In the genomic region with DNA sequence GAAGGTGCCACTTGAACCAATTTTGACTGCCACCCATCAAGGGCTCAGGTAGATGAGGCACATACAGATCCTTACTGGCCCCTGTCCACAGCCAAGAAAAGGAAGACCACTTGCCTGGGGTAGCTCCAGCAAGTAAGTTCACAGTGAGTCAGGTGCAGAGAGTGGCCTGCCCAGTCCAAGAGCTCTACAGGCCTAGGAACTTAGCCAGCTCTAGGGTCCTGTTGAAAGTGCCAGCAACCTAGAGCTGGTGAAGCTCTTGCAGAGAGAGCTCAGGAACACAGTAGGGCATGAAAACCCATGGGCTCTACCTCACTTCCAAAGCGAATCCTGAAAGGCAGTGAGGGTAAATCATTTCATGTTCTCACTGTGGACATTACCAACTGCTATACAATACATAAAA, we compare ENCODE assay signal across 24 mouse cellular contexts. TPM values are rescaled to one million over a fixed set of nuclear protein-coding genes. Genes with fewer than 3 reads are reported as not detected.
A peak's percentile ranks its signal among the peaks of the same experiment; 100 is the strongest.
DNase-seq lines count a peak whose midpoint lies in the region; ATAC-seq and TF ChIP-seq lines count a peak whose summit lies in the region.
"Had no signal": no experiment of that assay in that cellular context is flagged by ENCODE, and none has a peak within 500 bp of the region (broad histone marks: within the 10 kb centered on the region; RNA-seq: fewer than 3 reads in every experiment).

No protein-coding gene starts in this region.

- H3K27ac ChIP-seq in forebrain, embryonic 11.5 days (ENCODE audit: low read depth, low read length) = no peak overlapping the region
- no peak overlapping the region for H3K27ac ChIP-seq in forebrain, embryonic 13.5 days
- peak overlapping the region; percentile 10; the same call in 1 of the 2 replicates for H3K27ac ChIP-seq in heart, adult 2 months
- peak overlapping the region; percentile 10; the same call in 1 of the 2 replicates for H3K27ac ChIP-seq in heart, embryonic 16.5 days (ENCODE audit: low read length)
- peak overlapping the region; percentile 93 for H3K27ac ChIP-seq in liver, adult 2 months (replicated peaks; ENCODE audit: insufficient read depth, low read depth, low read length)
- no peak overlapping the region for H3K27ac ChIP-seq in liver, embryonic 11.5 days (ENCODE audit: low read depth, low read length)
- H3K27ac ChIP-seq: embryonic facial prominence, embryonic 15.5 days; forebrain, embryonic 10.5 days; hindbrain, embryonic 10.5 days; hindbrain, embryonic 14.5 days; intestine, embryonic 15.5 days had no signal

- H3K9ac ChIP-seq in forebrain, embryonic 11.5 days (ENCODE audit: low read length) = no peak overlapping the region
- no peak overlapping the region for H3K9ac ChIP-seq in forebrain, embryonic 13.5 days
- H3K9ac ChIP-seq in heart, adult 2 months (ENCODE audit: low read depth, low read length) = no peak overlapping the region
- no peak overlapping the region for H3K9ac ChIP-seq in heart, embryonic 16.5 days (ENCODE audit: low read length)
- peak overlapping the region; percentile 21; the same call in 1 of the 2 replicates for H3K9ac ChIP-seq in liver, adult 2 months (ENCODE audit: low read depth, low read length)
- no peak overlapping the region for H3K9ac ChIP-seq in liver, embryonic 11.5 days (ENCODE audit: low read depth, low read length)
- H3K9ac ChIP-seq: embryonic facial prominence, embryonic 15.5 days; hindbrain, embryonic 14.5 days; intestine, embryonic 15.5 days had no signal

- intact Hi-C loops in heart, adult 2 months (cut with DNase I) = loop anchor here (5.0 to 10.0 kb wide), 3 partner anchors 128 to 172 kb away; a partner anchor contains a TSS
- intact Hi-C loops in heart, postnatal 14 days (cut with DNase I) = loop anchor here (5.0 to 10.0 kb wide), 3 partner anchors 128 to 174 kb away; a partner anchor contains a TSS

- H3K9me3 ChIP-seq in forebrain, embryonic 11.5 days (ENCODE audit: control insufficient read depth, low read length) = no peaks in the 10 kb centered on the region
- no peaks in the 10 kb centered on the region for H3K9me3 ChIP-seq in forebrain, embryonic 13.5 days (replicated peaks)
- H3K9me3 ChIP-seq in heart, embryonic 16.5 days (replicated peaks; ENCODE audit: control insufficient read depth, low read length) = no peaks in the 10 kb centered on the region
- no peaks in the 10 kb centered on the region for H3K9me3 ChIP-seq in liver, embryonic 11.5 days (ENCODE audit: control insufficient read depth, low read length)
- H3K9me3 ChIP-seq: embryonic facial prominence, embryonic 15.5 days; forebrain, embryonic 10.5 days; G1E; hindbrain, embryonic 10.5 days; intestine, embryonic 15.5 days had no signal

- ATAC-seq in forebrain, embryonic 11.5 days (replicated peaks; ENCODE audit: low FRiP score) = no peak
- ATAC-seq in forebrain, embryonic 13.5 days = no peak
- ATAC-seq in heart, embryonic 16.5 days (replicated peaks; ENCODE audit: extremely low read depth, insufficient read depth, low FRiP score) = no peak
- no peak for ATAC-seq in liver, embryonic 11.5 days (replicated peaks; ENCODE audit: low FRiP score)
- ATAC-seq: CD4-positive, CD25-positive, alpha-beta regulatory T cell, adult 4 months; forebrain, embryonic 16.5 days; intestine, embryonic 15.5 days had no signal

- peaks cover 27% of the 10 kb centered on the region for H3K79me2 ChIP-seq in heart, adult 2 months (replicated peaks; ENCODE audit: control insufficient read depth, insufficient read depth, low read length)
- peaks cover 50% of the 10 kb centered on the region for H3K79me2 ChIP-seq in liver, adult 2 months (ENCODE audit: control insufficient read depth, insufficient read depth, low read length)

- no peak for TF ChIP-seq POLR2A in heart, adult 2 months (IDR thresholded peaks at IDR 0.05; ENCODE audit: insufficient read depth, low read depth, low read length)
- TF ChIP-seq POLR2A in liver, adult 2 months (IDR thresholded peaks at IDR 0.05; ENCODE audit: extremely low read depth, insufficient read depth, low read length) = no peak

- peak; percentile 37 for DNase-seq in forebrain, embryonic 11.5 days (ENCODE audit: low spot score)
- peak in 1 of 2 experiments; percentile 16 for DNase-seq in heart, adult 2 months
- no peak for DNase-seq in heart, adult 18-20 months
- no peak for DNase-seq in heart, postnatal 14 days
- DNase-seq in liver, adult 2 months (ENCODE audit: extremely low read depth, low read depth, low spot score) = peak; percentile 53
- DNase-seq in liver, embryonic 11.5 days (ENCODE audit: low spot score) = no peak
- DNase-seq: adrenal gland, adult 8-10 months; adrenal gland, postnatal 36 days; B cell, adult 2 months; cerebellum, adult 2 months; embryo, embryonic 11 days; gastrocnemius, postnatal 36 days; kidney, adult 8-10 months had no signal

- TF ChIP-seq EP300 in heart, adult 2 months (IDR thresholded peaks at IDR 0.05; ENCODE audit: insufficient read depth, low read depth, low read length) = no peak

- 100% methylated on average over 1 of the region's 1 CpGs for WGBS in forebrain, embryonic 11.5 days
- 95% methylated on average over 1 of the region's 1 CpGs for WGBS in forebrain, embryonic 13.5 days
- 82% methylated on average over 1 of the region's 1 CpGs for WGBS in heart, adult 2 months
- WGBS in heart, embryonic 16.5 days = 87% methylated on average over 1 of the region's 1 CpGs
- WGBS in liver, adult 2 months = 81% methylated on average over 1 of the region's 1 CpGs
- 82% methylated on average over 1 of the region's 1 CpGs for WGBS in liver, embryonic 11.5 days

- H3K36me3 ChIP-seq in forebrain, embryonic 11.5 days (ENCODE audit: control insufficient read depth, insufficient read depth, low read length) = no peaks in the 10 kb centered on the region; the same call in 1 of the 2 replicates
- H3K36me3 ChIP-seq in forebrain, embryonic 13.5 days (ENCODE audit: poor library complexity, severe bottlenecking) = peaks cover 30% of the 10 kb centered on the region
- H3K36me3 ChIP-seq in heart, adult 2 months (ENCODE audit: control insufficient read depth, insufficient read depth, low read length) = peaks cover 47% of the 10 kb centered on the region
- peaks cover 2% of the 10 kb centered on the region; the same call in 1 of the 2 replicates for H3K36me3 ChIP-seq in heart, embryonic 16.5 days (ENCODE audit: control insufficient read depth, insufficient read depth)
- peaks cover 9% of the 10 kb centered on the region; the same call in 1 of the 2 replicates for H3K36me3 ChIP-seq in liver, adult 2 months (ENCODE audit: control insufficient read depth, insufficient read depth, low read length)
- H3K36me3 ChIP-seq in liver, embryonic 11.5 days (ENCODE audit: control insufficient read depth, insufficient read depth, low read length) = peaks cover 6% of the 10 kb centered on the region

- H3K4me1 ChIP-seq in forebrain, embryonic 11.5 days (replicated peaks; ENCODE audit: control insufficient read depth, insufficient read depth, low read length) = peaks cover 11% of the 10 kb centered on the region
- peaks cover 40% of the 10 kb centered on the region for H3K4me1 ChIP-seq in forebrain, embryonic 13.5 days
- H3K4me1 ChIP-seq in heart, adult 2 months (ENCODE audit: control insufficient read depth, insufficient read depth, low read length) = peaks cover 20% of the 10 kb centered on the region
- H3K4me1 ChIP-seq in heart, embryonic 16.5 days (ENCODE audit: control insufficient read depth, insufficient read depth, low read length) = peaks cover 44% of the 10 kb centered on the region
- H3K4me1 ChIP-seq in liver, adult 2 months (ENCODE audit: control insufficient read depth, insufficient read depth, low read length) = peaks cover 51% of the 10 kb centered on the region
- H3K4me1 ChIP-seq in liver, embryonic 11.5 days (replicated peaks; ENCODE audit: control insufficient read depth, insufficient read depth, low read length) = peaks cover 28% of the 10 kb centered on the region

- H3K27me3 ChIP-seq in forebrain, embryonic 11.5 days (ENCODE audit: control insufficient read depth, insufficient read depth, low read length) = no peaks in the 10 kb centered on the region
- no peaks in the 10 kb centered on the region for H3K27me3 ChIP-seq in forebrain, embryonic 13.5 days
- no peaks in the 10 kb centered on the region for H3K27me3 ChIP-seq in heart, adult 2 months (ENCODE audit: control insufficient read depth, insufficient read depth, low read length)
- no peaks in the 10 kb centered on the region for H3K27me3 ChIP-seq in heart, embryonic 16.5 days (ENCODE audit: control insufficient read depth, insufficient read depth, low read length)
- H3K27me3 ChIP-seq in liver, adult 2 months (ENCODE audit: control insufficient read depth, insufficient read depth, low read length) = no peaks in the 10 kb centered on the region
- H3K27me3 ChIP-seq in liver, embryonic 11.5 days (replicated peaks; ENCODE audit: control insufficient read depth, insufficient read depth, low read length) = no peaks in the 10 kb centered on the region
- H3K27me3 ChIP-seq: embryonic facial prominence, embryonic 15.5 days; intestine, embryonic 15.5 days had no signal

- TF ChIP-seq CTCF in heart, adult 2 months (IDR thresholded peaks at IDR 0.05) = no peak
- no peak for TF ChIP-seq CTCF in liver, adult 2 months (IDR thresholded peaks at IDR 0.05; ENCODE audit: low read depth, low read length)

- H3K4me2 ChIP-seq in forebrain, embryonic 11.5 days (ENCODE audit: low read depth, low read length, severe bottlenecking) = no peak overlapping the region
- no peak overlapping the region for H3K4me2 ChIP-seq in forebrain, embryonic 13.5 days
- H3K4me2 ChIP-seq in heart, embryonic 16.5 days (ENCODE audit: low read depth, low read length) = no peak overlapping the region
- no peak overlapping the region for H3K4me2 ChIP-seq in liver, embryonic 11.5 days
- H3K4me2 ChIP-seq: embryonic facial prominence, embryonic 15.5 days; hindbrain, embryonic 14.5 days; intestine, embryonic 15.5 days had no signal

- no peak overlapping the region for H3K4me3 ChIP-seq in forebrain, embryonic 11.5 days (ENCODE audit: low read depth, low read length)
- no peak overlapping the region for H3K4me3 ChIP-seq in forebrain, embryonic 13.5 days
- H3K4me3 ChIP-seq in heart, adult 2 months = no peak overlapping the region
- H3K4me3 ChIP-seq in heart, embryonic 16.5 days (ENCODE audit: low read length) = no peak overlapping the region
- H3K4me3 ChIP-seq in liver, adult 2 months (ENCODE audit: insufficient read depth, low read depth, low read length) = no peak overlapping the region
- H3K4me3 ChIP-seq in liver, embryonic 11.5 days (ENCODE audit: low read depth, low read length) = no peak overlapping the region
- H3K4me3 ChIP-seq: embryonic facial prominence, embryonic 15.5 days; erythroblast, embryonic 14.5 days; forebrain, embryonic 10.5 days; hindbrain, embryonic 10.5 days; intestine, embryonic 15.5 days had no signal

RNA-seq across cellular contexts. Expression of a gene that starts 4.6 kb away (rescaled TPM):
- polyA plus RNA-seq in forebrain, embryonic 11.5 days (2014; fragmentation: Nextera tagmentation; extraction: Ambion mirVana) = 23.7 and 24.6 TPM in 2 replicates
- 24.3 and 24.8 TPM in 2 replicates for polyA plus RNA-seq in forebrain, embryonic 13.5 days (2015; fragmentation: Nextera tagmentation; extraction: Ambion mirVana)
- total RNA-seq in heart, adult 2 months (2021) = 1 to 10 TPM; 2.9 to 5.1 TPM
- 2.5 and 3.5 TPM in 2 replicates for polyA plus RNA-seq in heart, adult 2 months (2012; rRNA removed)
- total RNA-seq in heart, adult 18-20 months (2021) = 1 to 10 TPM; 2.7 to 3.1 TPM
- polyA plus RNA-seq in heart, embryonic 16.5 days (2015; fragmentation: Nextera tagmentation; extraction: Ambion mirVana) = 40.8 and 79.9 TPM in 2 replicates
- total RNA-seq in heart, postnatal 14 days (2021) = 10 to 100 TPM in 1 of 2 experiments, 1 to 10 TPM in 1; 5.9 to 14.8 TPM
- total RNA-seq in liver, adult 2 months (2014; rRNA removed) = 10.9 and 11.7 TPM in 2 replicates
- 2.4 and 3.3 TPM in 2 replicates for polyA plus RNA-seq in liver, adult 2 months (2012; rRNA removed)
- polyA plus RNA-seq in liver, embryonic 11.5 days (2014; fragmentation: Nextera tagmentation; extraction: Ambion mirVana) = 15.2 and 19.3 TPM in 2 replicates

RNA-seq across cellular contexts. Expression of a gene that starts 4.8 kb away (rescaled TPM):
- 371 and 394 TPM in 2 replicates for polyA plus RNA-seq in forebrain, embryonic 11.5 days (2014; fragmentation: Nextera tagmentation; extraction: Ambion mirVana)
- 199 and 215 TPM in 2 replicates for polyA plus RNA-seq in forebrain, embryonic 13.5 days (2015; fragmentation: Nextera tagmentation; extraction: Ambion mirVana)
- total RNA-seq in heart, adult 2 months (2021) = 10 to 100 TPM; 60.0 to 61.1 TPM
- polyA plus RNA-seq in heart, adult 2 months (2012; rRNA removed) = 25.9 and 32.5 TPM in 2 replicates
- total RNA-seq in heart, adult 18-20 months (2021) = 10 to 100 TPM; 56.9 to 57.7 TPM
- polyA plus RNA-seq in heart, embryonic 16.5 days (2015; fragmentation: Nextera tagmentation; extraction: Ambion mirVana) = 155 and 168 TPM in 2 replicates
- 10 to 100 TPM; 58.8 to 66.1 TPM for total RNA-seq in heart, postnatal 14 days (2021)
- 23.0 and 29.8 TPM in 2 replicates for total RNA-seq in liver, adult 2 months (2014; rRNA removed)
- polyA plus RNA-seq in liver, adult 2 months (2012; rRNA removed) = 18.1 and 18.8 TPM in 2 replicates
- polyA plus RNA-seq in liver, embryonic 11.5 days (2014; fragmentation: Nextera tagmentation; extraction: Ambion mirVana) = 266 and 299 TPM in 2 replicates

RNA-seq across cellular contexts. Expression of a gene that starts 44.7 kb away (rescaled TPM):
- 67.0 and 75.3 TPM in 2 replicates for polyA plus RNA-seq in forebrain, embryonic 11.5 days (2014; fragmentation: Nextera tagmentation; extraction: Ambion mirVana)
- 44.5 and 47.9 TPM in 2 replicates for polyA plus RNA-seq in forebrain, embryonic 13.5 days (2015; fragmentation: Nextera tagmentation; extraction: Ambion mirVana)
- 100 to 1,000 TPM in 1 of 2 experiments, 10 to 100 TPM in 1; 92.4 to 105 TPM for total RNA-seq in heart, adult 2 months (2021)
- 92.8 and 117 TPM in 2 replicates for polyA plus RNA-seq in heart, adult 2 months (2012; rRNA removed)
- 100 to 1,000 TPM; 102 to 106 TPM for total RNA-seq in heart, adult 18-20 months (2021)
- 70.6 and 75.5 TPM in 2 replicates for polyA plus RNA-seq in heart, embryonic 16.5 days (2015; fragmentation: Nextera tagmentation; extraction: Ambion mirVana)
- total RNA-seq in heart, postnatal 14 days (2021) = 100 to 1,000 TPM; 110 to 117 TPM
- 39.0 and 41.5 TPM in 2 replicates for total RNA-seq in liver, adult 2 months (2014; rRNA removed)
- 51.6 and 61.2 TPM in 2 replicates for polyA plus RNA-seq in liver, adult 2 months (2012; rRNA removed)
- 99.2 and 105 TPM in 2 replicates for polyA plus RNA-seq in liver, embryonic 11.5 days (2014; fragmentation: Nextera tagmentation; extraction: Ambion mirVana)

Comparison
In these comparisons a context has a peak if more than half of its experiments do, and no peak if none do; other contexts are left out.
1. DNase-seq: peak in forebrain, embryonic 11.5 days (single experiment) and liver, adult 2 months (single experiment); none in heart, adult 18-20 months (0 of 2), heart, postnatal 14 days (0 of 2) and liver, embryonic 11.5 days (single experiment).
2. H3K27ac ChIP-seq: peak in heart, adult 2 months (single experiment), heart, embryonic 16.5 days (single experiment) and liver, adult 2 months (single experiment); none in forebrain, embryonic 11.5 days (single experiment), forebrain, embryonic 13.5 days (single experiment) and liver, embryonic 11.5 days (single experiment).